Mouse (Mus musculus) liver, adult 2 months (tissue): Measurements from ENCODE around the gene Ppp1cc.

Source experiments
- CTCF ChIP-seq: fragments of 200-500 bp; IDR thresholded peaks from 2 replicates; pipeline ENCODE4 v1.5.1; 2011; ENCODE audit warnings: low read depth, low read length, control low read depth
- POLR2A ChIP-seq: fragments of 200-500 bp; IDR thresholded peaks from 2 replicates; pipeline ENCODE4 v1.6.1; 2011; ENCODE audit warnings: low read length, control low read depth; ENCODE audit not compliant: insufficient read depth; ENCODE audit errors: extremely low read depth

DNA sequence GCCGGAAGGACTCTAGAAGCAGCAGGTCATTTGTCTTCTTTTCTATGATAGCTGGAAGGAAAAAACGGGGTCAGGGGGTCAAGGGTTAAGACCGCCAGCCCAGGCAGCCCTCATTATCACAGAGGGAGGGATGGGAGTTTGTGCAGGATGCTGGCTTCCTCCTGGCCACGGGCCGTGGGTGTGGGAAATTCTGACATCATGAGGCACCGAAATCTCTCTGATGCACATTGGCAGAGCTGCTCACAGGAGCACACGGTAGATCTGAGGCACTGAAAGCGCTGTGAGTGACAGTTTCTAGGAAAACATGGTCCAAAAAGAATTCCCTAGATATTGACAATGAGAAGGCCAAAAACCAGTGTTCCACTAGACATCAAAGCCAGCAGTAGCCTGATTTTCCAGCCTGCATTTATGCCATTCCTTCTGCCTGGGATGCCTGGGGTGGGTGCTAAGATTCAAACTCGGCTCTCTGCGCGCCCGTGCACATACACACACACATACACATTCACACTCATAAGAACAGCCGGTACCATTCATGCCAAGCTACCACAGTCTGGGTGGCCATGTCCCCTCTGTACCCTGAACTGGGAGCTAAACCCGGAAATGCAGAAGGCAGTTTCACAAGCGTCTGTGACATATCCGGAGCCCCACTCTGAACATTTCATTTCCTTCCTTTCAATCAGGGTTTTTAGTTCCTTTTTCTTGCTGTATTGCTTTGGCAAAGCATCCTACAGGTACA lies 48.6 kb upstream of the Ppp1cc start:
- TF ChIP-seq POLR2A, result no peak
- no peak for TF ChIP-seq CTCF
